Mouse (Mus musculus): ENCODE data around the gene Gm7942. TPM values are rescaled to one million over a fixed set of nuclear protein-coding genes. Genes with fewer than 3 reads are reported as not detected.
"Not testable (repeated sequence)": the region's sequence is repeated elsewhere in the genome, so short reads cannot be mapped to it uniquely, and the experiment has no call there.

Gm7942 gene
- total RNA-seq (2021), result not detected

DNA sequence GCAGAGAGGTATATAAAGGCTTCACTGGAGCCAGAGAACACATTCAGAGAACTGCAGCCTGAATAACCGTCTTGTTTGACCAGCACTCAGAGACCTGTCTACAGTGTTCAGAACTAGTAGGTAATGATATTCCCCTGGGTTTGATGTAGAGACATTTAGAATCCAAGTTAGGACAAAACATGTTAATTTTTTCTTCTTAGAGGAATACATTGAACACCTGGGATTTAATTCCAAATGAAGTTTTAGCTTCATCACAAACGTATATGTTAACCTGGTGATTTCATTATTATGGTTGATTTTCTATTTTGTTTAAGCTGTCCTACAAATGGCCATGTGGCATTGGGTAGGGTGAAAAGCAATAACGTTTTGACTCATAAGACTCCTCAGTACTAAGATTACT, at the start of gene Gm7942:
Gene Gm7942 (plus strand): TSS at position 301 of the 400 bp plus-strand sequence.
- intact Hi-C loops (cut with DNase I); DNase-seq (ENCODE audit: low spot score in 2 of 2): not testable (repeated sequence)

Other genes starting within 250 kb of the Gm7942 start
- gene Gm3183, start 241.5 kb upstream of the Gm7942 start, total RNA-seq (2021), result not detected
- gene Gm6367, start 118.3 kb upstream of the Gm7942 start, total RNA-seq (2021), result not detected
- gene Gm16513, start 75.7 kb downstream of the Gm7942 start, total RNA-seq (2021), result not detected
- gene Gm10424, start 165.8 kb downstream of the Gm7942 start, total RNA-seq (2021), result not detected
- gene Gm3259, start 199.0 kb downstream of the Gm7942 start, total RNA-seq (2021), result not detected

Measured in left cerebral cortex, postnatal 25 days (tissue).